Mouse (Mus musculus) MEL (cell line): ENCODE results near the gene Shpk. TPM values are rescaled to one million over a fixed set of nuclear protein-coding genes. Genes with fewer than 3 reads are reported as not detected.

Experiments
- DNase-seq: peaks from one replicate; pipeline ENCODE4 v3.0.0; 2011; ENCODE audit warnings: low read depth, low spot score
- H3K27ac ChIP-seq: 2 replicates; pipeline ENCODE4 v1.5.1; 2012; ENCODE audit warnings: low read depth, mild to moderate bottlenecking, control low read depth, low read length, moderate library complexity; ENCODE audit not compliant: control insufficient read depth
- H3K27me3 ChIP-seq, 2 experiments: fragments of 150-350 bp in 1 of 2; sonication (generic) in 1 of 2; 2 replicates each; pipeline ENCODE4 v1.6.1; 2012; ENCODE audit warnings: low read length in 2 of 2, mild to moderate bottlenecking in 2 of 2, improper control_type of control experiment in 1 of 2, moderate library complexity in 1 of 2; ENCODE audit not compliant: insufficient read depth in 2 of 2, control insufficient read depth in 1 of 2
- H3K36me3 ChIP-seq, 2 experiments: 2 replicates each; pipeline ENCODE4 v1.6.1; 2012 to 2014; ENCODE audit warnings: low read length in 2 of 2, improper control_type of control experiment in 1 of 2, inconsistent platforms in 1 of 2, mild to moderate bottlenecking in 1 of 2; ENCODE audit not compliant: insufficient read depth in 2 of 2, control insufficient read depth in 1 of 2
- H3K4me1 ChIP-seq, 2 experiments: fragments of 150-350 bp in 1 of 2; sonication (generic) in 1 of 2; 2 replicates each; pipeline ENCODE4 v1.6.1; 2012; ENCODE audit warnings: low read length in 2 of 2, improper control_type of control experiment in 1 of 2, mild to moderate bottlenecking in 1 of 2; ENCODE audit not compliant: insufficient read depth in 2 of 2, control insufficient read depth in 1 of 2
- H3K4me3 ChIP-seq, 2 experiments: fragments of 150-350 bp in 1 of 2; sonication (generic) in 1 of 2; 2 replicates each; pipeline ENCODE4 v1.5.1; 2012; ENCODE audit warnings: low read depth in 2 of 2, low read length in 2 of 2, mild to moderate bottlenecking in 2 of 2, moderate library complexity in 2 of 2, control low read depth in 1 of 2, improper control_type of control experiment in 1 of 2; ENCODE audit not compliant: control insufficient read depth in 1 of 2, insufficient read depth in 1 of 2
- H3K79me2 ChIP-seq: 2 replicates; pipeline ENCODE4 v1.6.1; 2012; ENCODE audit warnings: mild to moderate bottlenecking, low read length, moderate library complexity; ENCODE audit not compliant: control insufficient read depth, poor library complexity, insufficient read depth
- H3K9ac ChIP-seq: 2 replicates; pipeline ENCODE4 v1.6.1; 2012; ENCODE audit warnings: low read depth, mild to moderate bottlenecking, control low read depth, low read length, moderate library complexity; ENCODE audit not compliant: control insufficient read depth, poor library complexity, severe bottlenecking
- H3K9me3 ChIP-seq: fragments of 150-350 bp; sonication (generic); replicated peaks from 2 replicates; pipeline ENCODE4 v1.6.1; 2012; ENCODE audit warnings: mild to moderate bottlenecking, low read length, improper control_type of control experiment, moderate library complexity; ENCODE audit not compliant: insufficient read depth
- CHD1 ChIP-seq: IDR thresholded peaks from 2 replicates; pipeline ENCODE4 v1.6.1; 2012; ENCODE audit warnings: low read depth, mild to moderate bottlenecking, inconsistent platforms, low read length, improper control_type of control experiment
- CTCF ChIP-seq, 3 experiments: IDR thresholded peaks in 2 of 3; conservative IDR thresholded peaks in 1 of 3; 2 replicates each; pipeline ENCODE4 v1.5.1; 2011 to 2012; ENCODE audit warnings: low read length in 3 of 3, low read depth in 2 of 3, mild to moderate bottlenecking in 2 of 3, improper control_type of control experiment in 1 of 3, inconsistent platforms in 1 of 3, mixed read lengths in 1 of 3, moderate library complexity in 1 of 3; ENCODE audit not compliant: control insufficient read depth in 1 of 3, insufficient read depth in 1 of 3, poor library complexity in 1 of 3, severe bottlenecking in 1 of 3
- ELF1 ChIP-seq: IDR thresholded peaks from 2 replicates; pipeline ENCODE4 v1.6.1; 2014; ENCODE audit warnings: low read depth, mild to moderate bottlenecking, inconsistent platforms, low read length, improper control_type of control experiment, moderate library complexity
- GABPA ChIP-seq: IDR thresholded peaks from 2 replicates; pipeline ENCODE4 v1.6.1; 2012; ENCODE audit warnings: low read depth, mild to moderate bottlenecking, inconsistent platforms, low read length, improper control_type of control experiment, moderate library complexity
- GATA1 ChIP-seq: IDR thresholded peaks from 2 replicates; pipeline ENCODE4 v1.6.1; 2011; ENCODE audit warnings: low read depth, low read length, improper control_type of control experiment
- KAT2A ChIP-seq: conservative IDR thresholded peaks from 2 replicates; pipeline ENCODE4 v1.6.1; 2012; ENCODE audit warnings: low read depth, low read length, improper control_type of control experiment, inconsistent platforms
- MAFK ChIP-seq: IDR thresholded peaks from 2 replicates; pipeline ENCODE4 v1.6.1; 2011; ENCODE audit warnings: low read depth, mild to moderate bottlenecking, low read length, improper control_type of control experiment, borderline replicate concordance
- MAX ChIP-seq: IDR thresholded peaks from 2 replicates; pipeline ENCODE4 v1.6.1; 2011; ENCODE audit warnings: low read length, improper control_type of control experiment
- MAZ ChIP-seq: IDR thresholded peaks from 2 replicates; pipeline ENCODE4 v1.6.1; 2012; ENCODE audit warnings: low read depth, mild to moderate bottlenecking, inconsistent platforms, low read length, improper control_type of control experiment
- MEF2A ChIP-seq: IDR thresholded peaks from 2 replicates; pipeline ENCODE4 v1.6.1; 2014; ENCODE audit warnings: low read depth, mild to moderate bottlenecking, inconsistent platforms, low read length, improper control_type of control experiment; ENCODE audit not compliant: poor library complexity, insufficient replicate concordance, severe bottlenecking; ENCODE audit errors: extremely low read depth
- MXI1 ChIP-seq: IDR thresholded peaks from 2 replicates; pipeline ENCODE4 v1.6.1; 2011; ENCODE audit warnings: mild to moderate bottlenecking, low read depth, low read length, improper control_type of control experiment
- MYB ChIP-seq: IDR thresholded peaks from 2 replicates; pipeline ENCODE4 v1.6.1; 2011; ENCODE audit warnings: mild to moderate bottlenecking, low read depth, low read length, improper control_type of control experiment
- MYC ChIP-seq: IDR thresholded peaks from 2 replicates; pipeline ENCODE4 v1.6.1; 2011; ENCODE audit warnings: low read depth, mild to moderate bottlenecking, low read length, improper control_type of control experiment, moderate library complexity
- POLR2AphosphoS2 ChIP-seq: IDR thresholded peaks from 2 replicates; pipeline ENCODE4 v1.6.1; 2011; ENCODE audit warnings: low read length, improper control_type of control experiment
- POLR2AphosphoS5 ChIP-seq: IDR thresholded peaks from 2 replicates; pipeline ENCODE4 v1.6.1; 2012; ENCODE audit warnings: low read depth, borderline replicate concordance, mild to moderate bottlenecking, inconsistent platforms, low read length, moderate library complexity, mixed read lengths
- RAD21 ChIP-seq: IDR thresholded peaks from 2 replicates; pipeline ENCODE4 v1.6.1; 2011; ENCODE audit warnings: mild to moderate bottlenecking, low read depth, low read length, improper control_type of control experiment
- SIN3A ChIP-seq: IDR thresholded peaks from 2 replicates; pipeline ENCODE4 v1.6.1; 2012; ENCODE audit warnings: low read length, improper control_type of control experiment, inconsistent platforms
- TBP ChIP-seq: IDR thresholded peaks from 2 replicates; pipeline ENCODE4 v1.8.0; 2011; ENCODE audit warnings: low read depth, low read length, improper control_type of control experiment
- TCF12 ChIP-seq: IDR thresholded peaks from 2 replicates; pipeline ENCODE4 v1.6.1; 2014; ENCODE audit warnings: low read depth, mild to moderate bottlenecking, inconsistent platforms, low read length, improper control_type of control experiment, moderate library complexity
- USF1 ChIP-seq: IDR thresholded peaks from 2 replicates; pipeline ENCODE4 v1.6.1; 2014; ENCODE audit warnings: low read depth, mild to moderate bottlenecking, inconsistent platforms, low read length, improper control_type of control experiment, moderate library complexity
- ZC3H11A ChIP-seq: IDR thresholded peaks from 2 replicates; pipeline ENCODE4 v1.6.1; 2012; ENCODE audit warnings: low read depth, mild to moderate bottlenecking, inconsistent platforms, low read length, improper control_type of control experiment
- ZKSCAN1 ChIP-seq: IDR thresholded peaks from 2 replicates; pipeline ENCODE4 v1.6.1; 2012; ENCODE audit warnings: low read depth, mild to moderate bottlenecking, inconsistent platforms, low read length, improper control_type of control experiment, moderate library complexity
- ZMIZ1 ChIP-seq: IDR thresholded peaks from 2 replicates; pipeline ENCODE4 v1.6.1; 2012; ENCODE audit warnings: low read depth, mild to moderate bottlenecking, inconsistent platforms, low read length, improper control_type of control experiment, moderate library complexity
- polyA plus RNA-seq, 2 experiments: library from polyadenylated mRNA; stranded (reverse) in 1 of 2; unstranded in 1 of 2; fragments of >175 nt in 1 of 2; fragments of >200 nt in 1 of 2; gene quantifications; 2 replicates each; pipeline versions ENCODE4 v1.2.1 to v1.2.4; 2012; ENCODE audit warnings: low replicate concordance in 2 of 2, low read depth in 1 of 2; ENCODE audit not compliant: insufficient read length in 2 of 2, insufficient read depth in 1 of 2, missing spikeins in 1 of 2
- total RNA-seq: library from RNA; depleted of rRNA; stranded (reverse); fragments of 300-350 nt; gene quantifications from 2 replicates; pipeline ENCODE4 v1.2.3, GENCODE M21; 2012

The Shpk gene
- total and polyA plus RNA-seq, 3 experiments, result 1.4 to 1.6 TPM; not detected in 1

DNA sequence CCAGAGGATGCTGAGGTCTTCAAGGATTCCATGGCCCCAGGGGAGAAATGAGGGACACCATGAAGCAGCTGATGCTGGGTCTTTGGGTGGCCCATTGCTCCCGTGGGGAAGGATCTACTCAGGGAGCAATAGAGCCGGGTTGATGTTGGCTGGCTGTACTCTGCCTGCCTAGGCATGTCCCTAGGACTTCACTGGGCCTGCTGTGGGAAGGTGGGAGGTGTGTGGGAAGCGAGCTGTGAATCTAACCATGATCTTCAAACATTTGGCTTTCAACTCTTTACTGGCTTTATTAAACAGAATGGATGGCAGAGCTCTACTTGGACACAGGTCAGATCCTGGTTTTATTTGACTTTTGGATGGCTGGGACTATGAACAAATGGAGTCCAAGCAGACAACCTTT, 61.2 kb downstream of the Shpk start:
- H3K4me3 ChIP-seq, result no peak overlapping the region
- no peak for DNase-seq
- peaks cover 0 to 5% of the 10 kb centered on the region in 2 experiments; a peak in 1 of 4 replicates for H3K27me3 ChIP-seq
- no peaks in the 10 kb centered on the region for H3K79me2 ChIP-seq
- TF ChIP-seq RAD21 (no peak), USF1 (no peak), CHD1 (no peak), ELF1 (no peak), TBP (no peak), POLR2AphosphoS5 (no peak), CTCF (IDR thresholded peaks at IDR 0.05 in 2 of 3, conservative IDR thresholded peaks at IDR 0.05 in 1 of 3; ENCODE audit: control insufficient read depth in 1 of 3, insufficient read depth in 1 of 3, low read depth in 2 of 3, low read length in 3 of 3, poor library complexity in 1 of 3, severe bottlenecking in 1 of 3) (no peak), KAT2A (no peak), MAZ (no peak)
- no peaks in the 10 kb centered on the region for H3K4me1 ChIP-seq
- no peak overlapping the region for H3K27ac ChIP-seq
- no peaks in the 10 kb centered on the region for H3K9me3 ChIP-seq
- no peaks in the 10 kb centered on the region for H3K36me3 ChIP-seq
- no peak overlapping the region for H3K9ac ChIP-seq

DNA sequence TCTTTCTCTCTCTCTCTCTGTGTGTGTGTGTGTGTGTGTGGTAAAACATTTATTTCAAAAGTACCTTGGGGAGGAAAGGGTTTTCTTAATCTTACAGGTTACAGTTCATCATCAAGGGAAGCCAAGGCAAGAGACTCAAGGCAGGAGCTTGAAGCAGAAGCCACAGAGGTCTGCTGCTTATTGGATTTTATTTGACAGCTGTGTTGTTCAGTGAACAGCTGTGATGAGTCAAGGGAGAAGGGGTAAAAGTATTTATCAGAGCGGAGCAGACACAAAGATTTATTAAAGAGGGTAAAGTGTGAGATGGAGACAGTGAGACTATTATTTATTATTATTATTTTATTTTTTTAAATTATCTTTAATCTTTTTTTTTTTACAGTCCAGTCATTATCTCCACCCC, 62.1 kb downstream of the Shpk start:
- peaks cover 0 to 5% of the 10 kb centered on the region in 2 experiments; a peak in 1 of 4 replicates for H3K27me3 ChIP-seq
- no peak overlapping the region for H3K27ac ChIP-seq
- H3K36me3 ChIP-seq, result no peaks in the 10 kb centered on the region
- DNase-seq, result no peak
- H3K9me3 ChIP-seq, result no peaks in the 10 kb centered on the region
- TF ChIP-seq MEF2A, result no peak
- TF ChIP-seq GABPA, result no peak
- TF ChIP-seq MYC, result no peak
- no peak for TF ChIP-seq GATA1
- TF ChIP-seq ZKSCAN1, result no peak
- no peak for TF ChIP-seq MYB
- TF ChIP-seq MAFK, result no peak
- TF ChIP-seq MXI1, result no peak
- no peak for TF ChIP-seq ZMIZ1
- no peak for TF ChIP-seq TCF12
- no peak for TF ChIP-seq MAX
- TF ChIP-seq ZC3H11A, result no peak
- TF ChIP-seq ELF1, result no peak
- no peak for TF ChIP-seq POLR2AphosphoS2
- TF ChIP-seq CHD1, result no peak
- TF ChIP-seq SIN3A, result no peak
- H3K4me3 ChIP-seq, result no peak overlapping the region
- H3K9ac ChIP-seq, result no peak overlapping the region
- no peaks in the 10 kb centered on the region for H3K79me2 ChIP-seq
- H3K4me1 ChIP-seq, result no peaks in the 10 kb centered on the region
